Mouse (Mus musculus) WW6 (cell line): Measurements from ENCODE around the gene Trabd2b.

Experiments
- DNase-seq: peaks from one replicate; pipeline ENCODE4 v3.0.0-alpha.2; 2013; ENCODE audit warnings: low read depth, low spot score

Gene Trabd2b

DNA sequence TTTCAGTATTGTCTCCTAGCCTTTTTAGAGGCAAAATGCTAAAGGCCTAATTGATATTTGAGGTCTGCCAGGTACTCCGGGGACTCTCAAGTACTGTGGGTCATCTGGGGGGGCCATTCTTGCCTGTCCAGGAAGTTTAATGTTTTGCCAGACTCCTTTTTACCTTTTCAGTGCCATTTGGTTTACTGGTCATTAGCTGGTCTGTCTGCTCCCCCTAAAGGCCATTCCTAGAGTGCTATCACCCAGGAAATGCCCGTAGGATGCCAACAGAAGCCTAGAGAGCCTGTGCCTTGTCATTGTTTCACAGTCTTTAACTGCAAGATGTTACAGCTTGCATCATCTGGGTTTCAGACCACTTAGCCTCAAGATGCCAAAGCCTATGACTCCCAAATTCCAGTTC lies 35.7 kb downstream of the Trabd2b start:
- no peak for DNase-seq

GRCm38 (mm10) chr4:114442661-114443060 lies 36.1 kb downstream of the Trabd2b start:
- DNase-seq, result no peak

DNA sequence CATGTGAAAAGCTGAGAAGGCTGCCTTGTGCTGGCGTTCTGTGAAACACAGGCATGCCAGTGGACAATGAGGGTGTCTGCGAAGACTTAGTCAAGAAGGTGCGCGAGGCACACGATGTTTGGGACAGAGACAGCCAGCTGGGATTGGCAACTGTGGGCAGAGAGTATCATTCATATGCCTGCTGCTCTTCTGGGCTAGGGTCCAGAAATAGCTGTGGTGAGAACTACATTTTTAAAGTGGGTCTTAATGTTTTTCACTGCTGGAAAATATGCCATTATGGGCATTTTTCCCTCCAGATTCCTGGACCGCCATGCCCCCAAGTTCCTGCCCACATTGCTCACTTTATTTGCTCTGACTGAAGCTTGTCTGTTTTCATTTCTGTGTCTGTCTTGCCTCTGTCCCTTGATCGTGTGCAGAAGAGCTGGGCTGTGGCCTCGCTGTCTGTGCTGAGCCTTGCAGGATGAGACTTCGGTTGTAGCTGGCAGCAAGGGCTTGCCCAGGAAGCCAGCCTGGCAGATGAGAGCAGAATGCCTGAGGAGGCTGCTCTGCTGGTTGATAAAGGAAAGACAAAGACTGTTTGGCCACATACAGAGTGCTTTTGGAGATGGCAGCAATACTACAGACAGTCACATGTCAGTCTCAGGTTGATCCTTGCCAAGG lies 42.0 kb downstream of the Trabd2b start:
- no peak for DNase-seq

DNA sequence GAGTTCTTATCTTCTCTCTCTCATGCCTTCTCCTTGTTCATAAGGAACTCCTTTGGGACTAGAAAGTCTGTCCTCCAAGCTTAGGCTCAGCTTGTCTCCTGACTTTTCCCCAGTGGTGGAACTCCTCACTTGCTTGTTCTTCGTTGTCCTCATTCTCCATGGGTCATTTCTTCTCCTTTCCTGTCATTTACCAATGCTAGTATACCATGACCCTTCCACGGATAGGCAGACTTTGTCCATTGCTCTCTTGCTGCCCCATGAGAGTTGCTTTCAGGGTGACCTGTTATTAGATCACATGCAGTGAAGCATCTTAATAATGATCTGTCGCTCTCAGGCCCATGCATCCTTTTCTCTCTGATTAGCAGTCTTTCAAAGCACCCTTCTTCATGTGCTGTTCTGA lies 46.6 kb downstream of the Trabd2b start:
- no peak for DNase-seq

- DNase-seq, result no peak
Observed at GRCm38 (mm10) chr4:114454016-114454415, 47.5 kb downstream of the Trabd2b start.

GRCm38 (mm10) chr4:114454495-114455186 lies 48.1 kb downstream of the Trabd2b start:
- DNase-seq, result no peak

DNA sequence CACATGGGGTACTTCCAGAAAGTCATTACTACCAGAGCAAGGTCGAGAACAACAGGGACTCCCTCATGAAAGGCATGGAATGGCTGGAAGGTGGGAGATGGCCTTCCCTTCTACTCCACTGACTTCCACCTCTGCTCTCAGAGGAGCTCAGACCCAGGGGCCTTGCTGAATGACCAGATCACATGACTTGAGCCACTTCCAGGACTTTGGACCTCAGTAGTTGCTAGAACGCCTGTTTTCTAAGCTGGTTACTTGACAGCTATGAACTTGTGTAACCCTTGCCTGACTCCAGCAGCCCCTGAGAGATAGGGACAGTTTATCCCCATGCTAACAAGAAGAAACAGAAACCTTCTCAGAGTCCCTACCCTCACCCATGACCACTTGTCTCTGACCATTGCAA lies 50.6 kb downstream of the Trabd2b start:
- DNase-seq, result no peak

GRCm38 (mm10) chr4:114459591-114459990 lies 53.1 kb downstream of the Trabd2b start:
- no peak for DNase-seq

DNA sequence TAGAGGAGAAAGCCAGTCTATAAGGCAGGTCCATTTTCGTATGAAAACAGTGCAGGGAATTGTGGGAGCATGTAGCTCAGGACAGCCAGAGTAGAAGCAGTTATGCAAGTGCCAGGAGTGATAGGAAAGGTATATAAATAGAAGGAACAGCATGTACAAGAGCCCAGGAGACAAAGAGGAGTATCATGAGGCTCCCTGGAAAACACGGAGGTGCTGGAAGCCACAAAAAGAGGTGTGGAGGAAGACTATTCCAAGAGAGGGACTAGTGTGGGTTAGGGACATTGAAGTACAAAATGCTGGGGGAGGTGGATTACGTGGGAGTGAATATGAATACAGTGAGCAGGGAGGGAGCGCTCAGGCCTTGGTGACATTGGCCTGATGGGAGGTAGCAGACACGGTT lies 53.9 kb downstream of the Trabd2b start:
- no peak for DNase-seq

DNA sequence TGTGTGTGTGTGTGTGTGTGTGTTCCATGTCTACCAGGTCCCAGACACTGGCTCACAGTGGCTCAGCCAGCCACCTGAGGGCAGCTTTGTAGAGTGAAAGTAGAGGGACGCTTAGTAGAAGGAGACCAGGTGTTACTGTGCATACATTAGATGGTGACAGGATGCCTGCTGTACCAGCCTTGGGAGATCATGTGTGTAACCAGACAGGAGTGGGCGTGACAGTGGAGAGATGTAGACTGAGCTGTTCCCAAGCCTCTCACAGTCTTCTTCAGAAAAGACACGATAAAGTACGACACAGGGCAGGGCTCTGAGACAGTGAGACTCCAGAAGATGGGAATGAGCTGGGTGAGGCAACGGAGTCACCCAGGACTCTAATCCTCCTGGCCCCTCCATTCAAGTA lies 54.6 kb downstream of the Trabd2b start:
- DNase-seq, result no peak

- DNase-seq, result no peak
Observed at GRCm38 (mm10) chr4:114465641-114466040, 59.1 kb downstream of the Trabd2b start.

DNA sequence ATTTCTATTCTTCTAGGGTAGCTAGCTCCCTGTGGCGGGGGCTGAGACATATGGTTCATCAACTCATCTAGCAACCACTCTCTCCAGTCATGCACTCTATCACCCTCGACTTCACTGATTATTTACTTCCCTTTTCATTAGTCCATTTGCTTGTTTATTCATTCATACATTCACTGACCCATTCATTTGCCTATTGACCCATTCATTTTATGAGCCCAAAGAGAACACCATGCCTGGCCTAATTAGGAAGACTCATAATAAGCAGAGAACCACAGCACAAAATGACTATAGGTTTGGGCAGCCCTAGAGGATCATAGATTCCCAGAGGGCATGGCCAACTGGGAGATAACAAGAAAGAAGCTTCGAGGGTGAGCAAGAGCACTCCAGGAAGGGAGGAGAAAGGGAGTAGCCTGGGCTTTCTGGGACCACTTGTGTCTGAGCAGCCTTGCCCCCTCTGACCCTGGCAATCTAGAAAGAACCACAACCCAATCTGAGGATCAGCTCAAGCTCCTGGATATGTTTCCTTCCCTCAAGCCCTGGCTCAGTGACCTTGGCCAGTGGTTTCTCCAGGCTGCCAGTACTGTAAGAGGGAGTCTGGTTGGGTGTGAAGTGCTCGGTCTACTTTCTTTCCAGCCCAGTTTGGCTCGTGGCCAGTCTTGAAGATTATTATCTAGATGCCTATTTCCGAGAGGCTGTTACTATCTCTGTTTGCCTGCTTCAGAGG lies 61.0 kb downstream of the Trabd2b start:
- no peak for DNase-seq

DNA sequence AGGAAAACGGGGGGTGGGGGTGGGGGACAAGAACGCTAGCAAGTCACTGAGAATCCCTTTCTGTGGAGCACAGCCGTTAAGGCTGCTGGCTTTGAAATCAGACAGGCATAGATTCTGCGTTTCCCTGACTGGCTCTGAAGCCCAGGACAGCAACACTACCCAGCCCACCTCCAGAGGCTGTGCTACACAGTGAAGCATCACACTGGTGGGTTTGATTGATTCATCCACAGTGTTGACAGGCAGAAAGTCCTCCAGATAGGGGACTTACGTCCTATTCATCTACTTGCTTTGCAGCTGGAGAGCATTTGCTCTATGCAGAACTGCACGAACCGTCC lies 61.5 kb downstream of the Trabd2b start:
- no peak for DNase-seq

DNA sequence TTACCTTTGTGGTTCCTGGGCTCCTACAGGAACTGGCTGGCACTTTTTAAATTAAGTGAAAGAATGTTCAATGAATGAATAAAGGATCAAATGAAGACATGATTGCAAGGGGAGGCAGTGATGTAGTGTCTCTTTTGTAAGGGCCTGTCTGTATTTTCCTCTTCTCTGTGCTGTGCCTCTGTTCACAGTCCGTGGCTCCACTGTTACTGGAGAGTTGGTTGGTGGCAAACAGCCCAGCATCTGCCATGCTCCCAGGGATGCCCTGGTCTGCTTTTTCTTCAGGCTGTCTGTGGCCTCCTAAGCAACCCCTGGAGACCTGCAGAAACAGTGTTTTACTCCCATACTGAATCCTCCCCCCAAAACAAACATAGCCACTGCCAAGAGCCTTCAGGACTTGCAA lies 63.4 kb downstream of the Trabd2b start:
- no peak for DNase-seq

GRCm38 (mm10) chr4:114472143-114472542 lies 65.6 kb downstream of the Trabd2b start:
- no peak for DNase-seq

DNA sequence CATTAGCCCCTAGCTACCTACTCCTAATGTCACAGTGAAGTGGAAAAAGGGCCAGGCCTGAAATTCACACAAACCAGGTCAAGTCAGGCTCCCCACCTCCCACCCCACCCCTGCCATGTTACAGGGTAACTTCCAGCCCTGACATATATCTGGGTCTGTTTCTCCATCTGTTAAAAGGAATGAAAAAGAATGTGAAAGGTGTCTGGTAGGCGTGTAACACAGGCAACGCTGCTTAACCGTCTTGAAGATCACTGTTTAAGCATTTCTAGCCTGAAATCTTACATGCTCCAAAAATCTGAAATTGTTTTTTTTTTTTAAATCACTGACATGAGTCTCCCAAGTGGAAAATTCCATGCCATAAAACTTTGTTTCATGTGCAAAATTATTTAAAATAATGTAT lies 69.8 kb downstream of the Trabd2b start:
- no peak for DNase-seq

DNA sequence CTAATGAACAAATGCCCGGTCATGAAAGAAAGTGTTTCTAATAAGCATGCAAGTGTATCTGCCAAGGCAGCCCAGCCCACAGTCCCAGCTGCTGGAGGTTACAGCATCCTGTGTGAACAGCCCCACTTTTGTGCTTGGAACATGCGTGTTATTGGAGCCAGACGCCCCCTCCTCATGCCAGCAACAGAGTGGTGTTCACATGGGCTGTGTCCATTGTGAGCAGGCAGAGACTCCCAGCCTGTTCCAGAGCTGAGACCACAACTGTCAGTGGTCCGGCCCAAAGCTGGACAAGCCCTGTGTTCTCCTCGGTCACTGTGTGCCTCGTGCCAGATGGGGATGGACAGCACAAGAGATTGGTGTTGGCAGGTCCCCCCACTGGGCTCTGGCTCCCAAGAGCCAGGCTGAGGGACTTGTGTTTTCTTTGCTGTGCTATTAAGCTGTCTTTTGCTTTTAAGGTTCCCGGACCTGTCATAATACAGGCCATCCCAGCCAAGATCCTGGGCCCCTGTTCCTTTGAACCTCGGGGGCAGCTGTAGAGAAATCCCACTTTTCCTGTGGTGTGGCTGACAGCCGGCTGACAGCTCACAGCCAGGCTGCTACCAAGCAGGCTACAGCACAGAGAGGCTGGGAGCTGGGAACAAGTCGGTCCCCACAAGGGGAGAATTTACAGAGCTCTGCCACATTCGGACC lies 70.7 kb downstream of the Trabd2b start:
- no peak for DNase-seq

GRCm38 (mm10) chr4:114481518-114481917 lies 75.0 kb downstream of the Trabd2b start:
- DNase-seq, result no peak

DNA sequence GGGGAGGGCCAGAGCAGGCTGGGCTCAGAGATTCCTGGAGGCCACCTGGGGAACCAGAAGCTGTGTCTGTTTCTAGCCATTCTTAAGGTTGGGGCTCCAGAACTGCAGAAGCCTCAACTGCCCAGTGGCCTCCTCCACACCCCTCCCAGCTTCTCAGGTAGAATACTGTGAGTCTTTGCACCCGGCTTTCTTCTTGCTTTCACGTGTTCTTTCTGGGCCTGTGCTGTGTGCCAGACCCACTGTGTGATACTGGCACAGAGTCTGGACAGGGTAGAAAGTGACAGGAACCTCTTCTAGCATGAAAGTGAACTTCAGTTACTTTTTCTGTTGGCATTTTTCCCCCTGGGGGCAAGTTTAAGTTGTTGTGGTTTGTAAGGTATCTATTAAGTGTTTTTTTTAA lies 77.6 kb downstream of the Trabd2b start:
- DNase-seq, result no peak

DNA sequence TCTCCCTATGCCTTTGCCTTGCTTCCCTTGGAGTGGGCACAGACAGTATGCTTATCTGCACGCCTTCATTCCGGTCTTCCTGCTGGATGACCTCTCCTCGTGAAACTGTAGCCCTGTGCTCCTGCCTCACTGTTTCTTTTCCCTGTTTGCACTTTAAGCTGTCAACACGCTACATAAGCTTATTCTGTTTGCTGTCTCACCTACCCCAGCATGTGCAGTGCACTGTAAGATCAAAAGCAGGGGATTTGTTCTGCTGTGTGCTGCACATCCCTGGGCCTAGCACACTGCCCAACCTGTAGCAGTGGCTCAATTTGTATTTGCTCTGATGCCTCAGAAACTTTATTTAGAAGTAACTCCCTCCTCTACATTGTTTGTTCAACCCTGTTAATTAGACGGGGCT lies 79.5 kb downstream of the Trabd2b start:
- DNase-seq, result no peak

- DNase-seq, result no peak
Observed at GRCm38 (mm10) chr4:114486885-114487531, 80.5 kb downstream of the Trabd2b start.

- DNase-seq, result no peak
Observed at GRCm38 (mm10) chr4:114487701-114488100, 81.2 kb downstream of the Trabd2b start.
